Mouse (Mus musculus): ENCODE measurements around the gene Rpgrip1l. TPM values are rescaled to one million over a fixed set of nuclear protein-coding genes. Genes with fewer than 3 reads are reported as not detected.

The Rpgrip1l gene
- 12.6 and 12.9 TPM in 2 replicates for polyA plus RNA-seq (2015; fragmentation: Nextera tagmentation; extraction: Ambion mirVana)

DNA sequence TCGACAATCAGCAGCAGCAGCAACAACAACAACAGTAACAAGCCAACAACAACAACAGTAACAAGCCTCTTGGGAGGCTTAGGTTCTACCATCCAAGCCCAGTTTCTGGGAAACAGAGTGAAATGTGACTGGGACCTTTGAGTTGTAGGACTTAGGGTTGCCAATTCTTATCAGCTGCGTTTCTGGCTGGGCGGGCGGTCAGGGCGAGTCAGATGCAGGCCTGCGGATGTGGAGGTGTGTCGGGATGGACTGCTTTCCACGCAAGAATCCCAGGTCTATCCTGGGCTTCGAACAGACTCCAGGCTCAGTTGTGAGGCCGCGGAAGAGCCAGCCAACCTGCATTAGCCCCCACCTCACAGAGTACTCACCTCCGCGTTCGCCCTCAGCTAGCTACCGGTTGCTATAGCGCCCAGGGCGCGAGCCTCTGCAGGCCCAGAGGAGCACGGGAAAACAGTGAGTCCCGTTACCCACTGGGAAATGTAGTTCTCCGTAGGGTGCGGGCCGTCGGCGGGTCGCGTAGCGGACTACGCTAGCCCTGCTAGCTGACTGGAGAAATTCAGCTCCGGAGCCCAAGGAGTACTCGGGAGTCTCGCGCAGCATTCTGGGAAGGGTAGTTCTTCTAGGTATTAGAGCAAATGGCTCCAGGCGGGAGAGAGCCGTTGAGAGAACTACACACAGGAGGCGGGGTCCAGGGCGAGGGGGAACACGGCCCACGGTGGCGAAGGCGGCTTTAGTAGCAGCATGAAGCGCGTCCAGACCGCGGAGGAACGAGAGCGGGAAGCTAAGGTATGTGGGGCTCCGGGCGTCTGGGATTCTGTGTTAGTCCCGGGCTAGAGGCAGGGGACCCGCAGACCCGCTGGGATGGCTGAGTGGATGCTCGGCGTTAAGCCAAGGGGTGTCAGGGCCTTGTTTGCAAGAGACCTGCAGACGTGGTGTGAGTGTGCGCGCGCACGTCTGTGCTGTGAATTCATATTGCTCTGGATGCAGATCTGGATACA is at the start of gene Rpgrip1l, which contains the start of gene Fto:
Gene Rpgrip1l, minus strand, starts transcription at position 428 of the 998 bp plus-strand sequence.
Gene Fto, plus strand, starts transcription at position 691 of the 998 bp plus-strand sequence.
- peak within 1 kb of the TSS; percentile 81 for H3K9ac ChIP-seq
- peak within 1 kb of the TSS; percentile 73 for H3K4me2 ChIP-seq
- no peaks in the 10 kb centered on the region for H3K9me3 ChIP-seq
- under 1% methylated on average over 59 of the region's 59 CpGs for WGBS
- H3K4me1 ChIP-seq: peaks cover 33% of the 10 kb centered on the region
- H3K36me3 ChIP-seq (replicated peaks): no peaks in the 10 kb centered on the region
- H3K27ac ChIP-seq: peak within 1 kb of the TSS; percentile 86
- H3K27me3 ChIP-seq (replicated peaks): no peaks in the 10 kb centered on the region
- peak; percentile 99 for ATAC-seq (replicated peaks)
- peak within 1 kb of the TSS; percentile 65 for H3K4me3 ChIP-seq

GRCm38 (mm10) chr8:91360644-91361357 is 47.7 kb upstream of the Rpgrip1l start:
- Histone ChIP-seq H3K9me3 (no peaks in the 10 kb centered on the region), H3K4me3 (no peak overlapping the region), H3K27me3 (replicated peaks) (no peaks in the 10 kb centered on the region), H3K36me3 (replicated peaks) (no peaks in the 10 kb centered on the region), H3K27ac (no peak overlapping the region), H3K4me2 (no peak overlapping the region), H3K4me1 (peaks cover 22% of the 10 kb centered on the region), H3K9ac (no peak overlapping the region)
- 93% methylated on average over 10 of the region's 10 CpGs for WGBS
- no peak for ATAC-seq (replicated peaks)

DNA sequence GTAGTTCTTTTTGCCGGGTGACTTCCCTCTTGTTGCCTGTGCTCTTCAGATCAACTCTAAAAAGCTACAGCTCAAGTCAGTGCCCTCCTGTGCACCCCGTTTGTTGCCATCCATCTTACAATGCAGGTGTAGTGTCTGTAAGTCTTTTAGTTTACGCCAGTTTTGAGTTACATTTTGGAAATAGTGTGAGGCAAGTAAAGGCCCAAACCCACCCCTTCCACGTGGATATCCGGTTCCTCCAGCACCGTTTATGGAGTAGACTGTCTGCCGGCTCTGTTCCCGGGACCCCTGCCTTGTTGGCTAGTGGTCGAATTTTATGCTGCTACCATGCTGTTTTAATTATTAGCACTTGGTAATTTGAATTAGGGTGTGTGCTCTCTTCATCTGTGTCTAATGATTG is 46.4 kb upstream of the Rpgrip1l start:
- H3K4me2 ChIP-seq: no peak overlapping the region
- no peak for ATAC-seq (replicated peaks)
- H3K4me1 ChIP-seq: peaks cover 22% of the 10 kb centered on the region
- H3K27ac ChIP-seq: no peak overlapping the region
- no peak overlapping the region for H3K9ac ChIP-seq
- no peak overlapping the region for H3K4me3 ChIP-seq
- no peaks in the 10 kb centered on the region for H3K27me3 ChIP-seq (replicated peaks)
- no peaks in the 10 kb centered on the region for H3K9me3 ChIP-seq
- H3K36me3 ChIP-seq (replicated peaks): no peaks in the 10 kb centered on the region
- WGBS: 86% methylated on average over 9 of the region's 9 CpGs

- Histone ChIP-seq H3K27me3 (replicated peaks) (no peaks in the 10 kb centered on the region), H3K27ac (no peak overlapping the region), H3K9ac (no peak overlapping the region), H3K4me2 (no peak overlapping the region), H3K4me1 (peaks cover 29% of the 10 kb centered on the region), H3K4me3 (no peak overlapping the region), H3K9me3 (no peaks in the 10 kb centered on the region), H3K36me3 (replicated peaks) (no peaks in the 10 kb centered on the region)
- WGBS: 87% methylated on average over 5 of the region's 5 CpGs
- no peak for ATAC-seq (replicated peaks)
Observed at GRCm38 (mm10) chr8:91358016-91358415, 45.0 kb upstream of the Rpgrip1l start.

- WGBS: 88% methylated on average over 4 of the region's 4 CpGs
- H3K9ac ChIP-seq: no peak overlapping the region
- no peak overlapping the region for H3K4me2 ChIP-seq
- no peaks in the 10 kb centered on the region for H3K36me3 ChIP-seq (replicated peaks)
- H3K9me3 ChIP-seq: no peaks in the 10 kb centered on the region
- H3K27me3 ChIP-seq (replicated peaks): no peaks in the 10 kb centered on the region
- H3K4me1 ChIP-seq: peaks cover 29% of the 10 kb centered on the region
- ATAC-seq (replicated peaks): no peak
- no peak overlapping the region for H3K27ac ChIP-seq
- H3K4me3 ChIP-seq: no peak overlapping the region
Observed at GRCm38 (mm10) chr8:91357493-91358014, 44.5 kb upstream of the Rpgrip1l start.

GRCm38 (mm10) chr8:91355956-91356699 is 43.1 kb upstream of the Rpgrip1l start:
- H3K9ac ChIP-seq: no peak overlapping the region
- peak overlapping the region; percentile 15 for H3K4me2 ChIP-seq
- ATAC-seq (replicated peaks): peak; percentile 72
- H3K27ac ChIP-seq: peak overlapping the region; percentile 69
- WGBS: 43% methylated on average over 11 of the region's 11 CpGs
- H3K36me3 ChIP-seq (replicated peaks): no peaks in the 10 kb centered on the region
- no peak overlapping the region for H3K4me3 ChIP-seq
- peaks cover 29% of the 10 kb centered on the region for H3K4me1 ChIP-seq
- no peaks in the 10 kb centered on the region for H3K27me3 ChIP-seq (replicated peaks)
- no peaks in the 10 kb centered on the region for H3K9me3 ChIP-seq

DNA sequence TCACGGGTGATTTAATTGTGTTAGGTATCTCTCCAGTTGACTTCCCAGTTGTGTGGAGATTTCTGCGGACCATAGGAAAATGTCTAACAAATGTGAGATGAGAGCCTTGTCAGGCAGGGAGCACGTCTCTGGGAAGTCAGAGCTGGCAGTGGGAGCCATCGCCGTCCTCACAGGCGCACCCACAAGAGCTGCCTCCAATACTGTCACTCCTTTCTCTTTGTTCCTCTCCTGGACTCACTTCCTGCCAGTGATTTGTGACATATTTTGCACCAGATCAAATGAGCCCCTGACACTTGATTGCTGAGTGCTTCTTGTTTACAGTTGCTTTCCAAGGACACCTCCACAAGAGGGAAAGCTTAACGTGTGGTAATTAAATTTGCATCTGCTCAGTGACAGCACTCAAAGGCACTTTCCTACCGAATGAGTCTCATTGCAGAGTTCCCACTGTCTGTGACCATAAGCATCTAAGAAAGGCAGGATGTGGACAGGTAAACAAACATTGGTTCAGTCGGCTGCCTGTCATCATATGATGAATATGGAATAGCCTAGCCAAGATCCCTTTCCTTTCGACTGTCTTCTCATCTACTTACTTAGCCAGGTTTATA is 42.3 kb upstream of the Rpgrip1l start:
- Histone ChIP-seq H3K9me3 (no peaks in the 10 kb centered on the region), H3K27ac (peak overlapping the region; percentile 69), H3K36me3 (replicated peaks) (no peaks in the 10 kb centered on the region), H3K4me2 (peak overlapping the region; percentile 15), H3K4me3 (no peak overlapping the region), H3K4me1 (peaks cover 29% of the 10 kb centered on the region), H3K27me3 (replicated peaks) (no peaks in the 10 kb centered on the region), H3K9ac (peak overlapping the region; percentile 3; the same call in 1 of the 2 replicates)
- peak; percentile 69; the same call in 1 of the 2 replicates for ATAC-seq (replicated peaks)
- WGBS: 24% methylated on average over 10 of the region's 10 CpGs

- H3K4me1 ChIP-seq: peaks cover 29% of the 10 kb centered on the region
- no peaks in the 10 kb centered on the region for H3K36me3 ChIP-seq (replicated peaks)
- no peaks in the 10 kb centered on the region for H3K9me3 ChIP-seq
- no peak overlapping the region for H3K4me2 ChIP-seq
- H3K27me3 ChIP-seq (replicated peaks): no peaks in the 10 kb centered on the region
- no peak overlapping the region for H3K27ac ChIP-seq
- no peak overlapping the region for H3K9ac ChIP-seq
- H3K4me3 ChIP-seq: no peak overlapping the region
- WGBS: 87% methylated on average over 4 of the region's 4 CpGs
- ATAC-seq (replicated peaks): no peak
Observed at GRCm38 (mm10) chr8:91353907-91354306, 40.8 kb upstream of the Rpgrip1l start.

GRCm38 (mm10) chr8:91353062-91353461 is 40.0 kb upstream of the Rpgrip1l start:
- ATAC-seq (replicated peaks): no peak
- Histone ChIP-seq H3K4me3 (no peak overlapping the region), H3K4me1 (peaks cover 29% of the 10 kb centered on the region), H3K9ac (no peak overlapping the region), H3K4me2 (no peak overlapping the region), H3K9me3 (no peaks in the 10 kb centered on the region), H3K36me3 (replicated peaks) (no peaks in the 10 kb centered on the region), H3K27me3 (replicated peaks) (no peaks in the 10 kb centered on the region), H3K27ac (no peak overlapping the region)
- 80% methylated on average over 5 of the region's 5 CpGs for WGBS

GRCm38 (mm10) chr8:91352598-91352997 is 39.5 kb upstream of the Rpgrip1l start:
- ATAC-seq (replicated peaks): no peak
- Histone ChIP-seq H3K9ac (no peak overlapping the region), H3K36me3 (replicated peaks) (no peaks in the 10 kb centered on the region), H3K4me1 (peaks cover 29% of the 10 kb centered on the region), H3K9me3 (no peaks in the 10 kb centered on the region), H3K4me2 (no peak overlapping the region), H3K27me3 (replicated peaks) (no peaks in the 10 kb centered on the region), H3K27ac (no peak overlapping the region), H3K4me3 (no peak overlapping the region)
- WGBS: 87% methylated on average over 3 of the region's 3 CpGs

GRCm38 (mm10) chr8:91350628-91351027 is 37.6 kb upstream of the Rpgrip1l start:
- no peak overlapping the region for H3K27ac ChIP-seq
- H3K4me3 ChIP-seq: no peak overlapping the region
- H3K36me3 ChIP-seq (replicated peaks): no peaks in the 10 kb centered on the region
- H3K9ac ChIP-seq: no peak overlapping the region
- H3K4me1 ChIP-seq: peaks cover 23% of the 10 kb centered on the region
- H3K9me3 ChIP-seq: no peaks in the 10 kb centered on the region
- H3K4me2 ChIP-seq: no peak overlapping the region
- H3K27me3 ChIP-seq (replicated peaks): no peaks in the 10 kb centered on the region
- 81% methylated on average over 7 of the region's 7 CpGs for WGBS
- ATAC-seq (replicated peaks): no peak
